Mouse (Mus musculus): Measurements from ENCODE around the gene Pptc7.

DNA sequence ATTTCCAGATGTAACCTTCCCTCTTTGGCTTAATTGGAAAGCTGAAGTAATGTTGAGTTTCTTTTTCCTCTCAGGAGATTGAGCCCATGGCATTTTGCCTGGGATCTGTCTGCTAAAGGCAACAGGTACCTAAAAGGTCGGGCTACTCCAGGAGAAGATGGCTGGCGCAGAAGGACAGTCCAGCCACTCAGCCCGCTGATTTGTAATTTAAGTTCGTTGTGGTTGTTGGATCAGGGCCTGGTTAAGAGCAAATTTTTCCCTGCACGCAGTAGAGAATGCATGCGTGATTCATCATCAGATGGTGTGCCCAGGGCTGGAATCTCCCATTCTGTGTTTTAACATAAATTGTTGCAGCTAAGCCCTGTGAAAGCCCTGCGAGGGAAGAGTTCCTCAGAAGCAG, 19.8 kb downstream of the Pptc7 start:
- no peak for TF ChIP-seq CTCF (IDR thresholded peaks at IDR 0.05; ENCODE audit: low read depth, low read length)
- TF ChIP-seq POLR2A (IDR thresholded peaks at IDR 0.05; ENCODE audit: borderline replicate concordance, low read depth, low read length) = no peak

Data from bone marrow macrophage, adult 2 months (primary cell).